Mouse (Mus musculus): Measurements from ENCODE around the gene Lasp1.
"Not testable (repeated sequence)": the region's sequence is repeated elsewhere in the genome, so short reads cannot be mapped to it uniquely, and the experiment has no call there.

Lasp1 gene

DNA sequence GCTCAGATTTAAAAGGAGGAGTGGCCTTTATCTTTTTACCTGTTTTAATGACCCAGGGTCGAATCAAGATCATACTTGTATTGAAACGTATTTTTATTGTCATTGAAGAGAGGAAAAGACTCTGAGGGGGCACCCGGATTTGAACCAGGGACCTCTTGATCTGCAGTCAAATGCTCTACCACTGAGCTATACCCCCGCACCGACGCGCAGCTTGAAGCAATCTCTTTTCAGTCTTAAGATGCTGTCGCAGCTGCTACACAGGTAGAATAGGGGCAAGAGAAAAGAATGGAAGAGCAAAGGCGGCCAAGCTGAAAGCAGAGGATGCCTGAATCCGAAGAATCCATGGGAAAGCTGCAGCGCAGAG, at the start of gene Lasp1:
Gene Lasp1 (plus strand): TSS at position 219 of the 364 bp plus-strand sequence.
- DNase-seq = peak; percentile 82

- no peak for DNase-seq
Observed at GRCm38 (mm10) chr11:97753277-97753676, 45.5 kb upstream of the Lasp1 start.

DNA sequence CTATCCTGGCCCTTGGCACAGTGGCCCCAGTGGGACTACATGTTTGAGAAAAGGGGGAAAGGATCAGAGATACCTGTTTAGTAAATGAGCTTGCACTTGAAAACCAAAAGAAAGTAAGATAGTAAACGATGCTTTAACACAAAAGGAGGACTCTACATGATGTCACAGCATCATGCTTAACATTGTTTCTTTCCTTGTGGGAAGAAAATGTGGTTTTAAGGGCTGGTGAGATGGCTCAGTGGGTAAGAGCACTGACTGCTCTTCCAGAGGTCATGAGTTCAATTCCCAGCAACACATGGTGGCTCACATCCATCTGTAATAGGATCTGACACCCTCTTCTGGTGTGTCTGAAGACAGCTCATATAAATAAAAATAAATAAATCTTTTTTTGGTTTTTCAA, 40.7 kb upstream of the Lasp1 start:
- no peak for DNase-seq

- DNase-seq = no peak
Observed at GRCm38 (mm10) chr11:97758942-97759341, 39.9 kb upstream of the Lasp1 start.

DNA sequence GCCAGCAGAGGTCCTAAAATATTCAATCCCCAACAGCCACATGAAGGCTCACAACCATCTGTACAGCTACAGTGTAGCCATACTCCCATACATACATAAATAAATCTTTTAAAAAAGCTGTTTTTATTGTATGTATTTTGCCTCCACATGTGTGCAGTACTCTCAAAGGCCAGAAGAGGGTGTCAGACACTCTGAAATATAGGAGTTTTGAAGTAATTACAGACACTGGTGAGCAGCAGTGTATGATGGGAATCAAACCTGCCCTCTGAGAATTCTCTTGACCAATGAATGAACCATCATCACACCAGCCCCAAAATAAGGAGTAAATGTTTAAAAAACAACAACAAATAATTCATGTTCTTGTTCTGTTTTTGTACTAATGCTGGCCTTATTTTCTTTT, 37.2 kb upstream of the Lasp1 start:
- no peak for DNase-seq

DNA sequence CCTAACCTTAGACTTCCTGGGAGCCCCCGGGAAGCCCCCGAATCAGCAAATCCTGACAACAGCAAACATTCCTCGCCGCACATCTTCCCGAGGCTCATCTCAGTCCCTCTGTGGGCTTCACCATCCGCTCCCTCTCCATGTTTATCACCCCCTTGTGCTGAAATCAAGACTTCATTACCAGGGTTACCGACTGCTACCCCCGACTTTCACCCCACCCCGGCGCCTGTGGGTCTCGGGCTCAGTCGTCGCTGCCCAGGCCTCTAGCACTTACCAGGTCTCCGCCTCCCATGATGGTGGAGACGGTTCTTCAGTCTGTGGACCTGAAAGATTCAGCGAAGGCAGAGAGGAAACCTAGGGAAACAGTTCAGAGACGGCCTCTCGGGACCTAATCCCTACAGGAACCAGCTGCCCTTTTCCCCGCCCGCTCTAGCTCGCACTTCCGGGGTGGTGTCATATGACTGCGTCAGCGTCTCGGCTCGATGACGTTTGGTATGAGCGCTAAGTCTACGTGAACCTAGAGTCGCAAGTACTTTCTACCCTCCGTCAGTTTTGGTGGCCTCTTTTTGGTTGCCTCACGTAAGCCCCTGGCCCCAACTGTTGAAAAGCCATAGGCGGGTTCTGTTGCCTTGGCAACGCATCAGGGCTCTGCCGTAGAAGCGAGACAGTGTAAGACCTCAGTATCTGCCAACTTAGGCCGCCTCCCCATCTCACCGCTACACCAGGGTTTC, 32.5 kb upstream of the Lasp1 start, which contains the start of gene Cwc25:
Gene Cwc25 (minus strand): TSS at position 403 of the 728 bp plus-strand sequence.
- DNase-seq = peak; percentile 93

DNA sequence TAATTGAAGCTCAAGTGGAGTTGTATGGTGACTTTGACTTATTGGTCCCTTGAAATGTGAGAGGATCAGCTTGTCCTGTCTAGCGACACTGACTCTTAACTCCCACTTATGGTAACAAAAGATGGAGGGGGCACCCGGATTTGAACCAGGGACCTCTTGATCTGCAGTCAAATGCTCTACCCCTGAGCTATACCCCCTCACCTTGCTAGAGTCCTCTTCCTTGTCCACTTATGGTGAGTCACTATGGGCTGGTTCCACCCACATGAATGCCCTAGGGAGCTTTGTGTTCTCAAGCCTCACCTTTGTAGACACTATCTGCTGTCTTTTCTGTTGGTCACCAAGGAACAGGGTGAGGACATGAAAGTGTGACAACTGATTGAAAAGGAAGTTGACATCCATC, 29.1 kb upstream of the Lasp1 start:
- no peak for DNase-seq

DNA sequence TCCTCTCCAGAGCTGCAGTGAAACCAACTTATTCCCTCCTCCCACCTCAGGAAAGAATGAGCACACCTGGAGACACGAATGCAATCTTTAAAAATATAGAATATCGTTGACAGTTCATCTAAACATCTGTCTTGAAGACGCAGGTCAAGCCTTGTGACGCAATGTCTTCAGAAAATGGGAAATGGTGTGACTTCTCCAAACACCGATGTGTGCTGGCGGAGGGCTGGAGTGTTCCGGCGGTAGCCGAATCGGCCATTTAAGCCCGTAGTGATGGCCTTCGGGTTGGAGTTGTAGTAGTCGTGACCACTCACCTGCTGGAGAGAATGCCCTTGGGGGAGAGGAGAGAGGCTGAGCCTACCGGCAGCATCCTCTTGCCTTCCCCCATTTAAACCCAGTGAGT, 27.4 kb upstream of the Lasp1 start:
- no peak for DNase-seq

DNA sequence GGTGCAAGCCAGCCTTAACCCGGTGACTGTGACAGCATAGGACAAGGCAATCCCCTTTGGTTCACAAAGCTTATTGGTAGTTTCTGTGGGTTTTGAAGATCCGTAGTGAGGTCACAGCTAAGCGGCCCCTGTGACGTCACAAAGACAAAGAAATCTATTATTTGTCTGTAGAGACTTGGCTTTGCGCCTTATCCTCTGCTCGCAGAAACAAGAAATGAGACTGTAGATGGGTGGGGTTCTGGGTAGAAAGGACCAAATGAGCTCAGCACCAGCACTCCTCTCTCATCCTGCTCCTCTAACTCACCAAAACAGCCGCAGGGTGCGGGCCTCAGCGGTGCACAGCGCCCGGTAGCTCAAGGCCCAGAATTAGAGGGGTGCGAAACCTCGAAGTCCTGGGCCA, 23.6 kb upstream of the Lasp1 start:
- no peak for DNase-seq

DNA sequence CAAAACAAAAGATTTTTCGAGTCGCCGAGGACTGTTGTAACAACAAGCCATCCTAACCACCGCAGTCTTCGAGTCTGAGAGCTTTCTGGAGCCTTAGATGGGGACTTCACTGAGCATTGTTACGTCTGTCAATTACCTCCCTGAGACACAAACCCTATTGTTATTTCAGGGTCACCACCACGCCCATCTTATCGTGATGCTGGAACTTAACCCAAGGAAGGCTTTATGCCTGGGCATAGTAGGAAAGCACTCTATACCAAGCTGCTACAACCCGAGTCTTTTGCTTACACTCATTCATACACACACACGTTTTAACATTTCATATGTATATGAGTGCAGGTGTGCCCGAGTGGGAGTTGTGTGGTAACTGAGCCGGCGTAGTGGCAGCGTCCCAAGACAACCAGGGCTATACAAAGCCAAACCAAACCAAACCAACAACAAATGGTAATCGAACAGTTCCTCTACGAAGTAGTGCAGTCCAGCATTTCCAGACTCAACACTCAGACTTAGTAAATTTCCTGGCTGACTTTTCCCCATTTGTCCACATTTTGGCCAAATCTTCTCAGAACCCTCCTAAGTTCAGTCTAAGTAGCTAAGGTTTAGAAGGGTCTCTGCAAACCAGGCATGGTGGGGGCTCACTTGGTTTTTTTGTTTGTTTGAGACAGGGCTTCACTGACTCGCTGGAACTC, 22.8 kb upstream of the Lasp1 start, which contains the start of gene 1700001P01Rik:
Gene 1700001P01Rik (minus strand): TSS at position 111 of the 689 bp plus-strand sequence.
- DNase-seq = no peak

GRCm38 (mm10) chr11:97776497-97777128, 22.2 kb upstream of the Lasp1 start:
- DNase-seq = no peak

GRCm38 (mm10) chr11:97777129-97777529, 21.7 kb upstream of the Lasp1 start:
- no peak for DNase-seq

DNA sequence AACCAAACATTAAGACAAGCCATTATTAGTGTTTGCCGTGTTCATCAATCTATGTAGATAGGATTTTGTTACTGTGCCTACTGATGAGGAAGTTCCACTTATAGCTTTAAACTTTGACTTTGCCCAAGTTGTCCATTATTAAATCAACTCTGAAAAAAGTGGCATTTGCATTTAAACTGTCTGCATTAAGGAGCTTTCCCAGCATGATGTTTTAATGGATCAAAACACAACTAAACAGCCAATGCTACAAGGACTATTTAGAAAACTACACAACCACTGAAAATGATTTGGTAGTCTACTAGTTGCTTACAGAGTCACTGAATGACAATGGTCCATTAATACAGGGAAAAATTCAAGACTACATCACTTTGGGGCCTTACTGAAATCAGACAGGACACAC, 19.9 kb upstream of the Lasp1 start:
- no peak for DNase-seq

- no peak for DNase-seq
Observed at GRCm38 (mm10) chr11:97779968-97780701, 18.7 kb upstream of the Lasp1 start.

DNA sequence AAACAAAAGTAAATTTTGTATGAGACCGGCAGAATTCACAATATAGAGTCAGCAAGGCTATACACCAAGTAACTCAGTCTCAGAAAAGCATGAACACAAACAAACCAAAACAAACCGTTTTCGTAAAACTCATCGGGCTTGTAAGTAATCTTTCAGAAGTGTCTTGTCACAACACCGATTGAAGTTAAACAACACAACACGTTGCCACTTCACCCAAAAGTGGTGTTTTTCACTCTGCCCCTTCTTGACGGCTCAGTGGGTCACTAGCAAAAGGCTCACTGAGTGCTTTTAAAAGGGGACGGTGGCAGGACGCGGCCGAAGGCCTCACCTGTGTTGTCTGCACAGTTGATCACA, 17.3 kb upstream of the Lasp1 start:
- no peak for DNase-seq

DNA sequence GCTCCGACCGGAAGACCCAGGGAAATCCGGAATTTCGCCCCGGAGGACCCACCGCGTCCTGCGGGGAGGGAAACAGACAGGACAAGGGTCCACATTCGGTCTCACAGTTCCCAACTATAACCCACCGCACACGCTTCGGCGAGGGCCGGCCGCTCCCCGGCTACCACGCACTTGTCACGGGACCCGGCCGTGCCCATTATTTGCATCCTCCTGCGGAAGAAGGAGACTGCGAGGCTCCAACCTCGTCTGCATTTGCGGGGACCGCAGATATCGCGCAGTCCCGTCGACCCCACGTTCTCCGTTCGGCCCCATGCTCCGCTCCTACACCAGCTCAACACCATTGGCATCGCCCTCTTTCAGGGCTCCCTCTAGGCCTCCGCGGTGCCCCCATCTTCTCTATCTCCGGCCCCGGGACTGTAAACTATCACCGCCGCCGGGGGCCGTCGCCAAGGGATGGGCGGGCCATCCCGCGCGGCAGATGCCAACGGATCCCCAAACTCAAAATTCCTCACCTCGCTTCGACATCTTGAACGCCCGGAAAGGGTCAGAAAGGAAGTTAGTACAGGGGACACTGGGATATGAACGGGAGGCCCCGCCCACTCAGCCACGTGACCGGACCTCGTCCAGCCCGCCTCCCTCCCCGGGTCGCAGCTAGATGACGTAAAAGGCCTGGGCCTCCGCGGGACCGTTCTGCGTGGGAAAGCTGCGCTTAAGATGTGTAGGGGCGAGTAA, 16.8 kb upstream of the Lasp1 start, which contains the start of gene Rpl23:
Gene Rpl23 (minus strand): TSS at position 606 of the 732 bp plus-strand sequence.
- peak; percentile 100 for DNase-seq

GRCm38 (mm10) chr11:97782564-97782895, 16.3 kb upstream of the Lasp1 start:
- no peak for DNase-seq

- DNase-seq = no peak
Observed at GRCm38 (mm10) chr11:97787961-97788360, 10.8 kb upstream of the Lasp1 start.

DNA sequence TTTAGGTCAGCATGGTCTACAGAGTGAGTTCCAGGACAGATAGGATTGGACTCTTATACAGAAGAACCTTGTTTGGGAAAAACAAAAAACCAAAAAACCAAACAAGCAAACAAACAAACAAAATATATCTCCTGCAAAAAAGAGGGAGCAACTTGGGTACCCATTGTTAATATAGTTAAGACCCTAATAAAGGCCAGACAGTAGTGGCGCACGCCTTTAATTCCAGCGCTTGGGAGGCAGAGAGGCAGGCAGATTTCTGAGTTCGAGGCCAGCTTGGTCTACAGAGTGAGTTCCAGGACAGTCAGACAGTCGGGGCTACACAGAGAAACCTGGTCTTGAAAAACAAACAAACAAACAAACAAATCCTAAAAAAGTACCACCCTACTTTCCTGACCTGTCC, 9.1 kb upstream of the Lasp1 start:
- DNase-seq = no peak

DNA sequence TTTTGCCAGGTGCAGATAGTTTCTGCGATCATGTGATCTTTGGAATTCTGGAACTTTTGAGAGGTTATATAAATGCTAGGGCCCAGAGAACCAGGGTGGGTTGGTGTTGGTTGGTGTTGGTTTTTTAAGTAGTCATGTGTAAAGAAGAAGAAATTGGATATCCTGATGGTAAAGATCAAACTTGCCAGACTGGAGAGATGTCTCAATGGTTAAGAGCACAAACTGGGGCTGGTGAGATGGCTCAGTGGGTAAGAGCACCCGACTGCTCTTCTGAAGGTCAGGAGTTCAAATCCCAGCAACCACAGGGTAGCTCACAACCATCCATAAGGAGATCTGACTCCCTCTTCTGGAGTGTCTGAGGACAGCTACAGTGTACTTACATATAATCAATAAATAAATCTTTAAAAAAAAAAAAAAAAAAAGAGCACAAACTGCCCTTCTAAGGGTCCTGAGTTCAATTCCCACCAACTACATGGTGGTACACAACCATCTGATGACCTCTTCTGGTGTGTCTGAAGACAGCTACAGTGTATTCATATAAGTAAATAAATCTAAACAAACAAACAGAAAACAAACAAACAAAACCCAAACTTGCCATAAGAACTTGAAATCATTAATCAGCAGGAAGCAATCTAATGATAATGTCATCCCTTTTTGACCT, 7.9 kb upstream of the Lasp1 start:
- not testable (repeated sequence) for DNase-seq

DNA sequence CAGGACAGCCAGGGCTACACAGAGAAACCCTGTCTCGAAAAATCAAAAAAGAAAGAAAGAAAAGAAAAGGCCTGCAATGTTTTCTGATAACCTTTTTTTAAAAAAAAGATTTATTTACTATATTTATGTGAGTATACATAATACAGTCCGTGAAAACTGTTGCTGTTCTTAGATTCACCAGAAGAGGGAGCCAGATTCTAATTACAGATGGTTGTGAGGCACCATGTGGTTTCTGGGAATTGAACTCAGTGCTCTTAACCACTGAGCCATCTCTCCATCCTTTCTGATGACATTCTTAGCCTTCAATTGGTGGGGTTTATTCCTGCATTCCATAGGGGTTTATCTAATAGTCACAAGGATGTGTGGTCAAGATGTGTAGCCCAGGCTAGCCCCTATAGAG, 5.6 kb upstream of the Lasp1 start:
- DNase-seq = no peak

DNA sequence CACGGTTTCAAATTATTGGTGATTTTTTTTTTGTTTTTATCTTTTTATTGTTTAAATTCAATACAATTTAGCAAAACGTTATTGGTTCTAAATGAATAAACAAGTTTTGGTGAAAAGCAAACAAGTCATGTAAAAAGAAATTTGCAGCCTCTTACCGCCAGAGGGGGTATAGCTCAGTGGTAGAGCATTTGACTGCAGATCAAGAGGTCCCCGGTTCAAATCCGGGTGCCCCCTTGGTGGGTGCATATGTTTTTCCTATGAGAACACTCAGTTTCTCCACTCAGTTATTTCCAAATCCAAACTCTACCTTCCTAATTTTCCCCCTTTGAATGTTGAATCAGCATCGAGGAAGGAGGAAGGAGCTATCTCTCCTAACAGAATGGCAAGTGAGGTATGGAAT, 1.9 kb upstream of the Lasp1 start:
- DNase-seq = peak; percentile 66

Data from right cerebral cortex, postnatal 14 days (tissue).